Mouse (Mus musculus): ENCODE data around the gene Hmga1b. TPM values are rescaled to one million over a fixed set of nuclear protein-coding genes. Genes with fewer than 3 reads are reported as not detected.

The Hmga1b gene
- polyA plus RNA-seq, 1 experiment from 2014 or later, result 2.6 TPM

DNA sequence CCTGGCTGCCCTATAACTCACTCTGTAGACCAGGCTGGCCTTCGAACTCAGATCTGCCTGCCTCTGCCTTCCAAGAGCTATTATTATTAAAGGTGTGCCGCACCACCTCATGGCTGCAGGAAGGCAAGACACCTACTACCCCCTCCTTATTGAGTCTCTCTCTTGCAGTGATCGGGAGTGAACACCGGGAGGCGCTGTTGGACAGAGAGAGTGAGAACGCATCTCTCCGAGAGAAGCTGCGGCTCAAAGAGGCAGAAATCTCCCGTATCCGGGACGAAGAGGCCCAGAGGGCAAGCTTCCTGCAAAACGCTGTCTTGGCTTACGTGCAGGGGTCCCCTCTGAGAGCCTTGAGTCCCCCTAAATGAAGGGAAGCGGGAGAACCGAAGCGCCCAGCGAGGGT lies 42.1 kb upstream of the Hmga1b start:
- H3K4me1 ChIP-seq (replicated peaks; ENCODE audit: insufficient read depth, low read length), result peaks cover 18% of the 10 kb centered on the region; the same call in 1 of the 2 replicates
- 12% methylated on average over 17 of the region's 17 CpGs for WGBS
- peak overlapping the region; percentile 76; the same call in 1 of the 2 replicates for H3K9ac ChIP-seq (ENCODE audit: low read depth, low read length)
- H3K4me3 ChIP-seq (replicated peaks; ENCODE audit: low read depth, low read length), result peak overlapping the region; percentile 55
- H3K27ac ChIP-seq, result no peak overlapping the region
- peaks cover 12% of the 10 kb centered on the region; the same call in 1 of the 2 replicates for H3K36me3 ChIP-seq (ENCODE audit: insufficient read depth, low read length)
- no peaks in the 10 kb centered on the region for H3K9me3 ChIP-seq (replicated peaks; ENCODE audit: low read length)
- peak overlapping the region; percentile 99 for H3K4me2 ChIP-seq (ENCODE audit: low read length)
- no peaks in the 10 kb centered on the region for H3K27me3 ChIP-seq (ENCODE audit: insufficient read depth, low read length)
- DNase-seq (ENCODE audit: low spot score) (peak; percentile 94), ATAC-seq (replicated peaks; ENCODE audit: low FRiP score, low read depth) (no peak; the same call in 1 of the 2 replicates)
- TF ChIP-seq CTCF (IDR thresholded peaks at IDR 0.05; ENCODE audit: low read depth), result peak; percentile 96

DNA sequence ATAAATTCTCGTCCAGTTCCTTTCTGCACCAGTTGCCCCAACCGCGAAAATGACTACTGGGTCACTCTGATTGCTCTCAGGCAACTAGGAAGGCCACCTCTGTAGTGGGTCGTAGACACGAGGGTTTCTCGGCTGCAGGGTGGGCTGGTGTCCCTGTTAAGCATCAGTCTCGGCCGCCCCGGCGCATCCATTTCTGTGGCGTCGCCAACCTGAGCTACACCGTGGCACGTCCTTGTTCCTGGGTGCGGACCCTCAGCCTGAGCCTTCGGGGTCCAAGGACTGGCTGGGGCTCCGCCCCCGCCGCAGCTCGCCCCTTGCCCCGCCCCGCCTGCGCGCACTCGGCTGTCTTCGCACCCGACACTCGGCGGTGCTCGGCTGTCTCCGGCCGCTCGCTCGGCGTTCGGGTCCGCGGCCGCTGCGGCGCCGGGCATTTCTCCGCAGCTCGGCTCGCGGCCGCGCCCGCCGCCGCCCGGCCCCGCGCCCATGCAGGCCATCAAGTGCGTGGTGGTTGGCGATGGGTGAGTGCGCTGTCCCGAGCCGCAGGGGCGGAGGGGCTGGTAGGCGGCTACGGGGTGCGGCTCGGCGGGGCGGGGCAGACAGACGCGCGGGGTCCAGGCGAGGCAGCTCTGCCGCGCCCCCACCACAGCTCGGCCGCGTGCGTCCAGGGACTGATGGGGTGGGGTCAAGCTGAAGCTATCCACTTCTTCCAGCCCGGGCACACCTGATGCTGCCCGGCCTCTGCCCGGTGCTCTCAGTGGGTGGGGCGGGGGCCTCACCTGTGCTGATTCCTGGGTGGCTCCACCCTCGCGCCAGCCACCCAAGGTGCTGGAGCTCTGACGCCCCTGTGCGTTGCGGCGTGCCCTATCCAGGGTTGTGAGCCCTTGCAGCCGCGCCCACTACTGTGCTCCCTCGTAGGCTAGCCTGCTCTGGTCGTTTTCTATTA lies 41.2 kb upstream of the Hmga1b start, which contains the start of gene Rac3:
Rac3 (plus strand) TSS at position 347 of the 943 bp plus-strand sequence.
- H3K9me3 ChIP-seq (replicated peaks; ENCODE audit: low read length), result no peaks in the 10 kb centered on the region
- TF ChIP-seq CTCF (IDR thresholded peaks at IDR 0.05; ENCODE audit: low read depth), result no peak
- peaks cover 19% of the 10 kb centered on the region; the same call in 1 of the 2 replicates for H3K4me1 ChIP-seq (replicated peaks; ENCODE audit: insufficient read depth, low read length)
- H3K27ac ChIP-seq, result no peak within 1 kb of the TSS
- ATAC-seq (replicated peaks; ENCODE audit: low FRiP score, low read depth) (peak; percentile 58), DNase-seq (ENCODE audit: low spot score) (peak; percentile 79)
- WGBS, result under 1% methylated on average over 89 of the region's 90 CpGs
- H3K4me2 ChIP-seq (ENCODE audit: low read length), result peak within 1 kb of the TSS; percentile 99
- peaks cover 12% of the 10 kb centered on the region; the same call in 1 of the 2 replicates for H3K36me3 ChIP-seq (ENCODE audit: insufficient read depth, low read length)
- H3K27me3 ChIP-seq (ENCODE audit: insufficient read depth, low read length), result no peaks in the 10 kb centered on the region
- H3K4me3 ChIP-seq (replicated peaks; ENCODE audit: low read depth, low read length), result peak within 1 kb of the TSS; percentile 55
- peak within 1 kb of the TSS; percentile 76 for H3K9ac ChIP-seq (ENCODE audit: low read depth, low read length)

DNA sequence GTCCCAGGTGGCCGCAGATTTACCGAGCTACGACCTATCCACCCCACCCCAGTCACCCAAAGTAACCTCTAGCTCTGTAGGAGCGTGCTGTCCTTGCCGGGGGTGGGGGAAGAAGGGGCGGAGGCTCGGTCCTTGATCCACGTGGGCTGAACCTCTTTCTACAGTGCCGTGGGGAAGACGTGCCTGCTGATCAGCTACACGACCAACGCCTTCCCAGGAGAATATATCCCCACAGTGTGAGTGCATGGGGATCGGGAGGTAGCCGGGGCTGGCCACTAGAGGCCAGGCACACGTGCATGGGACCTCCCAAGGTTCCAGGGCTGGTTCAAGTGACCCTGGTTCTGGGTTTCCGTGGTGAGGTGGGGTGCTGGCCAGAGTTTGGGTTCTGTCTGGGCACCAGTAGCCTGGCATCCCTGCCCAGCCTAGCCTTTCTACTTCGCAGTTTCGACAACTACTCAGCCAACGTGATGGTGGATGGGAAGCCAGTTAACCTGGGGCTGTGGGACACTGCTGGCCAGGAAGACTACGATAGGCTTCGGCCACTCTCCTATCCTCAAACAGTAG lies 40.4 kb upstream of the Hmga1b start:
- Histone ChIP-seq H3K27me3 (ENCODE audit: insufficient read depth, low read length) (no peaks in the 10 kb centered on the region), H3K27ac (no peak overlapping the region), H3K9me3 (replicated peaks; ENCODE audit: low read length) (no peaks in the 10 kb centered on the region), H3K36me3 (ENCODE audit: insufficient read depth, low read length) (peaks cover 9% of the 10 kb centered on the region; the same call in 1 of the 2 replicates), H3K4me2 (ENCODE audit: low read length) (peak overlapping the region; percentile 99), H3K9ac (ENCODE audit: low read depth, low read length) (peak overlapping the region; percentile 76), H3K4me3 (replicated peaks; ENCODE audit: low read depth, low read length) (peak overlapping the region; percentile 55), H3K4me1 (replicated peaks; ENCODE audit: insufficient read depth, low read length) (peaks cover 24% of the 10 kb centered on the region; the same call in 1 of the 2 replicates)
- DNase-seq (ENCODE audit: low spot score), result no peak
- no peak for ATAC-seq (replicated peaks; ENCODE audit: low FRiP score, low read depth)
- 22% methylated on average over 21 of the region's 21 CpGs for WGBS
- TF ChIP-seq CTCF (IDR thresholded peaks at IDR 0.05; ENCODE audit: low read depth), result 0 out of 2 replicates have a peak, but pooled peaks have one; percentile 20

DNA sequence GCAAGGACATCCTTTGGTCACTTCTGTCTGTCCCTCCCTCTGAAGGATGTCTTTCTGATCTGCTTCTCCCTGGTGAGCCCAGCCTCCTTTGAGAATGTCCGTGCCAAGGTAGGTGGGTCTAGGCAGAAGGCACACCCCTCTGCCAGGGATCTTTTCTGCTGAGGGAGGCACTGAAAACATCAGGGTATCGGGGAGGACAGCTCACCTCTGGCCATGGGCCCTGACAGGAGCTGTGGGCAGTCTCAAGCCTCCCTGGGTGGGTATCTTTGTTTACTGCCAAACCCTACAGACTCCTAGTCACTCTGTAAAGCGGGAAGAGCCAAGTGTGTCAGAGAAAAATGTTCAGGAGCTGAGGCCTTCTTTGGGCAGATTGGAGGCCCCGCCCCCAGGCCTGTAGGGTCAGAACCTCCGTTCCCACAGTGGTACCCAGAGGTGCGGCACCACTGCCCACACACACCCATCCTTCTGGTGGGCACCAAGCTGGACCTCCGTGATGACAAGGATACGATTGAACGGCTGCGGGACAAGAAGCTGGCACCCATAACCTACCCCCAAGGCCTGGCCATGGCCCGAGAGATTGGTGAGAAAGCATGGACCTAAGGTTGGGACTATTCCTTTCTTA lies 39.7 kb upstream of the Hmga1b start:
- Histone ChIP-seq H3K4me3 (replicated peaks; ENCODE audit: low read depth, low read length) (no peak overlapping the region), H3K9me3 (replicated peaks; ENCODE audit: low read length) (no peaks in the 10 kb centered on the region), H3K36me3 (ENCODE audit: insufficient read depth, low read length) (peaks cover 5% of the 10 kb centered on the region; the same call in 1 of the 2 replicates), H3K27ac (no peak overlapping the region), H3K4me1 (replicated peaks; ENCODE audit: insufficient read depth, low read length) (peaks cover 24% of the 10 kb centered on the region; the same call in 1 of the 2 replicates), H3K9ac (ENCODE audit: low read depth, low read length) (no peak overlapping the region), H3K4me2 (ENCODE audit: low read length) (no peak overlapping the region), H3K27me3 (ENCODE audit: insufficient read depth, low read length) (no peaks in the 10 kb centered on the region)
- ATAC-seq (replicated peaks; ENCODE audit: low FRiP score, low read depth) (no peak), DNase-seq (ENCODE audit: low spot score) (no peak)
- no peak for TF ChIP-seq CTCF (IDR thresholded peaks at IDR 0.05; ENCODE audit: low read depth)
- 84% methylated on average over 11 of the region's 11 CpGs for WGBS

DNA sequence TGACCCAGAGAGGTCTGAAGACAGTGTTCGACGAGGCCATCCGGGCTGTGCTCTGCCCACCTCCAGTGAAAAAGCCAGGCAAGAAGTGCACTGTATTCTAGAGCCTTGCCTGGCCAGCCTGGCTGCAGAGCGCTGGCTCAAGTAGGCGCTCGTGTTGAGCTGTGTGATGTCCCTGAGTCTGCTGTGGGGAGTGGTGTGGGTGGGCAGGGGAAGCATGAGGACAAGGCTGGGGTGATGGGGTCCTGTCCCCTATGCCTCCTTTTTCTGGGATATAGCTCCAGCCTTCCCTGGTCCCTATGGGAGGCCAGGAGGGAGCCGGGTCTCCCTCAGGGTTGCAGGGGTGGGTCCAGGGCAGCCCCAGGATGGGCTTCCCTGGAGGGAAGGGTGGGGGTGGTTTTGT lies 39.1 kb upstream of the Hmga1b start:
- DNase-seq (ENCODE audit: low spot score) (no peak), ATAC-seq (replicated peaks; ENCODE audit: low FRiP score, low read depth) (no peak)
- Histone ChIP-seq H3K4me2 (ENCODE audit: low read length) (no peak overlapping the region), H3K27me3 (ENCODE audit: insufficient read depth, low read length) (no peaks in the 10 kb centered on the region), H3K4me3 (replicated peaks; ENCODE audit: low read depth, low read length) (no peak overlapping the region), H3K27ac (no peak overlapping the region), H3K9ac (ENCODE audit: low read depth, low read length) (no peak overlapping the region), H3K36me3 (ENCODE audit: insufficient read depth, low read length) (peaks cover 5% of the 10 kb centered on the region; the same call in 1 of the 2 replicates), H3K9me3 (replicated peaks; ENCODE audit: low read length) (no peaks in the 10 kb centered on the region), H3K4me1 (replicated peaks; ENCODE audit: insufficient read depth, low read length) (peaks cover 24% of the 10 kb centered on the region; the same call in 1 of the 2 replicates)
- WGBS, result 90% methylated on average over 7 of the region's 7 CpGs
- TF ChIP-seq CTCF (IDR thresholded peaks at IDR 0.05; ENCODE audit: low read depth), result no peak
